Mouse (Mus musculus): ENCODE measurements around the gene Amotl2.

The Amotl2 gene

DNA sequence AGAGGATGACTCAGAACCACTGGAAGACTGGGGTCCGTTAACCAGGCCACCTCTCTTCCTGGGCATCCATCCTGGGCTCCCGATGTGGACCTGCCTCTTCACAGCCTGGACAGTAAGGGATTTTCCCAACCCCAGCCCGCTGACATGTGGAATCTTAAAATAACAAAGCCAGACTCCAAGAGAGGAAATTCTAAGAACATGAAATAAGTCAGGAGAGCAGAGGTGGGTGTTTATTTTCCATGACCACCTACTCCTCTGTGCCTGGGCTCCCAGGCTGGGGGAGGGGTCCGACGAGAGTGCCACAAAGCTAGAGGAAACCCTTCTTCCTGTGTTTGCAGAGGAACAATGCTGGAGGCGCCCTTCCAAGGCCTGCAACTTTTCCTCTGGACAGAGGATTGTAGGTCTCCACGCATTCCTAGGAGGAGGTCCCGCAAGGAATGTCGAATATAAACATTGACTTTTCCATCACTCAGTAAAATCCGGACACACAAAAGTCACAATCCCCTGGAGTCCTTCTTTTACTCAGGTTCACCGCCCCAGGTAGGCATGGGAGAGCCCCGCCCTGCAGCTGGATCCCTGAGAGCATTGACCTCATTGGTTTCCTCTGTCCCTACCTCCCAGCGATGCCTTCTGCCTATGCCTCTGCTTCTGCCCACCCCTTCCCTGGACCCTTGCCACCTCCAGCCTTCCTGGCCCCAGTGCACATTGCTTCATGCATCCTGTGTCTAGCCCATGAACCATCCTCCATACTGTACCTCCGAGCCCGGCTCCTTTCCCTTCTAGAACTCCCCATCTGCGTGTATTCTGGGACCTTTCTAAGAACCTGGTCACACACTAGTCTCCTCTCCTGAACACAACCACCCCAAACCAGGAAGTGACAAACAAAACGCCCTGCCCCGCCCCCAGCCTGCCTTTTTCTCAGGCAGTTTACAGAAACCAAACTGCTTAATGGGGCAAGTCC lies 61.4 kb downstream of the Amotl2 start:
- CTCF ChIA-PET: no interaction called here

DNA sequence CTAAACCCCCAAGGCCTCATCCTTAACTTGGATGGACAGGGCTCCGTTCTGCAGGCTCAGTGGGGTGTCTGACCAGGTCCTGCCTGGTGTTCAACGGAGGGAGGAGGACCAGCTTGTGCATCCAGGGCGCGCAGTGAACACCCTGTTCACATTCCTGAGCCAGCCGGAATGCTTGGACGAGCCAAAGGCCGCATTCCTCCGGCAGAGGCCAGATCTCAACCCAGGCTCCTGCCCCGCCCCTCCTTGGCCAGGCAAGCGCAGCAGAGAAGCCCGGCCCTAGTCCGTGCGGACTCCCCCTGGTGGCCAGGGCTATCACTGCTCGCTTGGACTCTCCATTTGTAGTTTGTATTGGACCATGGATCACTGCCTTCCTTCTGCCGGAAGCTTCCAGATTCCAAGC lies 63.0 kb downstream of the Amotl2 start:
- CTCF ChIA-PET: no interaction called here
